Mouse (Mus musculus): ENCODE results near the gene Bex3. TPM values are rescaled to one million over a fixed set of nuclear protein-coding genes. Genes with fewer than 3 reads are reported as not detected.

Gene Bex3
- total and polyA plus RNA-seq, 3 experiments = 8.6 to 9.1 (median 8.7) TPM

DNA sequence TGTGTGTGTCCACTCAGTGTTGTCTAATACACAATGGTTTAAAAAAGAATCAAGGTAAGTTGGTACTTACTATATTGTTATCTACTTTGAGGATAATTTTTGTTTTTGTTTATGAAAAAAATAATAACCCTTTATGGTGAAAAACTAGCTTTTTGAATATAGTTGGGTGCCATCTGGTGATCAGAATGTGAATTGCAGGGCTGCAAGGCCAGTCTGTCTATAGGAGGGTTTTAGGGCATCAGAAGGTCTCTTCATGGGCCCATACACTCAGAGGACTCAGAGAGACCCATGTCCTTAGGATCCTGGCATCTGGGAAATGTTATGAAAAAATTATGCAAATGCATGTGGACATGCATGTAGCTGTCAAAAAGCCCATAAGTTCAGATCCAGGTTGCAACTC lies 34.2 kb downstream of the Bex3 start:
- Histone ChIP-seq H3K27ac (no peak overlapping the region), H3K36me3 (ENCODE audit: control insufficient read depth, insufficient read depth, low read length) (no peaks in the 10 kb centered on the region), H3K79me2 (replicated peaks; ENCODE audit: control insufficient read depth, insufficient read depth, low read length) (no peaks in the 10 kb centered on the region), H3K9ac (ENCODE audit: low read depth, low read length) (no peak overlapping the region), H3K4me1 (ENCODE audit: control insufficient read depth, insufficient read depth, low read length) (no peaks in the 10 kb centered on the region), H3K27me3 (ENCODE audit: control insufficient read depth, insufficient read depth, low read length) (no peaks in the 10 kb centered on the region), H3K4me3 (no peak overlapping the region)
- TF ChIP-seq EP300 (IDR thresholded peaks at IDR 0.05; ENCODE audit: insufficient read depth, low read depth, low read length) (no peak), CTCF (IDR thresholded peaks at IDR 0.05) (peak; percentile 91)
- intact Hi-C loops (cut with DNase I) = loop anchor here (1.0 to 2.0 kb wide), 2 partner anchors 65 to 107 kb away; no protein-coding TSS in a partner anchor
- DNase-seq = peak in 1 of 2 experiments; percentile 29

DNA sequence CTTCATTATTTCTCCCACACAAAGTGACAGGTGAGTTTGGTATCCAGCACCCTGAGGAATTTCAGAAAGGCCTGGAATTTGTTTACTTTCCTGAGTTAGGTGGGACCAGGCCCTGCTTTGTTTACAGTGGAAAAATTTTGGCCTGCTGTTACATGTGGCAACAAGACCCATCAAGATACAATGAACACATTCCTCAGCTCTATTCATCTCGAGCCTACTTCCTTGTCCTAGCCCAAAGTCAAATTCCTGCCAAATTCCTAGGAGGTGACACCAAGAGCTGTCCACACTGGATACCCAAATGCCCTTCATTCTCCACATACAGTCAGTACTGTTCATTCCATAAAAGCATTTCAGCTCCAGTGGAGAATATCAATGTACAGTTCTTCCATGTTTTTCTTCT lies 36.1 kb downstream of the Bex3 start:
- no peak for DNase-seq
- H3K27me3 ChIP-seq (ENCODE audit: control insufficient read depth, insufficient read depth, low read length) = no peaks in the 10 kb centered on the region
- 31% methylated on average over 1 of the region's 1 CpGs for WGBS
- TF ChIP-seq EP300 (IDR thresholded peaks at IDR 0.05; ENCODE audit: insufficient read depth, low read depth, low read length) = no peak
- TF ChIP-seq POLR2A (IDR thresholded peaks at IDR 0.05; ENCODE audit: insufficient read depth, low read depth, low read length) = no peak
- TF ChIP-seq CTCF (IDR thresholded peaks at IDR 0.05) = no peak
- H3K9ac ChIP-seq (ENCODE audit: low read depth, low read length) = no peak overlapping the region
- H3K36me3 ChIP-seq (ENCODE audit: control insufficient read depth, insufficient read depth, low read length) = no peaks in the 10 kb centered on the region
- no peak overlapping the region for H3K27ac ChIP-seq
- no peaks in the 10 kb centered on the region for H3K4me1 ChIP-seq (ENCODE audit: control insufficient read depth, insufficient read depth, low read length)
- H3K79me2 ChIP-seq (replicated peaks; ENCODE audit: control insufficient read depth, insufficient read depth, low read length) = no peaks in the 10 kb centered on the region
- no peak overlapping the region for H3K4me3 ChIP-seq
- intact Hi-C loops (cut with DNase I) = no loop called here

DNA sequence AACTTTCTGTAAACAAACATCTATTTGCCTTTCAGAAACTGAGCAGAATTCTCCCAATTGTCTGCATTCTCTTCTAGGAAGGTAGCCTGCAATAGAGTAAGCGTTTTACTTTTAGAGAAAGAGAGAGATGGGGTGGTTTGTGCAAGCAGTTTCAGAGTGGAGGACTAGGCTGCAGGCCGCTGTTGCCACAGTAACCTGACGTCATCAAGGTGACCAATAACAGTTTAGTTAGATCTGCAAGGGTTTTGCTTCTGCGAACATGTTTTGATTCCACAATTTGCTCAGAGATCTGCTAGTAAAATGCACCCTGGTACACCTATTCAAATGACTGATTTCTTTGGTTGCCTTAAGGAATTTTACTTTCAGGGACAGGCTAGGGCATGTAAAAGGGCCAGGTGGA lies 43.2 kb downstream of the Bex3 start:
- intact Hi-C loops (cut with DNase I) = no loop called here
- WGBS = 59% methylated on average over 4 of the region's 4 CpGs

DNA sequence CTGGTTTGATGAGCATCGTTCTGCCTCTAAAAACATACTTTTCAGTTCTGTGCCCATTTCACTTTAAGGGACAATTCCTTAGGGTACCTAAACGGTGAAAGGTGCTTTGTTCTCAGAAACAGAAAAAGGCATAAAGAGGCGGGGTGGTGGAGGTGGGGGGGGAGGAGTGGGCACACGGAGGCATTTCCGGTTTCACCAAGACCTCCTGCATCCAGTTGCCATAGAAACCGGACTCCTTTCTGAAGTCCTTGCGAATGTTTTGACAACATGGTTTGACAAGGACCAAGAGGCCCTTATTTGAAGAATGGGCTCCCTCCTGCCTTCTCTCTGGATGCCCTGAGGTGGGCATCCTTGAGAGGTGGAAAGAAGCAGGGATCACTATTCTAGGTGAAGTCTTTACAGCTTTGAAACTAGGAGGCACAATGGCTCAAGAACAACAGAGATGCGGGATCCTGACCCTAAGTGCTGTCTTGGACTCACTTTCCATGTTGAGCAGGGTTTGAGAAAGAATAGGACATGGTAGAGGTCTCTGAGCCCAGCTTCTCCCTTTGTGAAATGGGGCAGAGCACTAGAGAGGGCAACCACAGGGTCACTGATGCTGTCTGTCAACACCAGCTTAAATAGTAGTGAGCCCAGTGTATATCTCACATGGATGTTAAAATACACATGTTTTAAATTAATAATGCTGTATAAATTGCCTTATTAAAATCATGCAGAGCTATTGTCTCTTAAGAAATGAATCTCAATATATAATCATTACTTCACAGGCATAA lies 43.9 kb downstream of the Bex3 start:
- Histone ChIP-seq H3K36me3 (ENCODE audit: control insufficient read depth, insufficient read depth, low read length) (no peaks in the 10 kb centered on the region), H3K27ac (no peak overlapping the region), H3K79me2 (replicated peaks; ENCODE audit: control insufficient read depth, insufficient read depth, low read length) (no peaks in the 10 kb centered on the region), H3K4me3 (no peak overlapping the region), H3K9ac (ENCODE audit: low read depth, low read length) (no peak overlapping the region), H3K4me1 (ENCODE audit: control insufficient read depth, insufficient read depth, low read length) (no peaks in the 10 kb centered on the region), H3K27me3 (ENCODE audit: control insufficient read depth, insufficient read depth, low read length) (no peaks in the 10 kb centered on the region)
- intact Hi-C loops (cut with DNase I) = no loop called here
- 39% methylated on average over 8 of the region's 8 CpGs for WGBS
- TF ChIP-seq EP300 (IDR thresholded peaks at IDR 0.05; ENCODE audit: insufficient read depth, low read depth, low read length) (no peak), POLR2A (IDR thresholded peaks at IDR 0.05; ENCODE audit: insufficient read depth, low read depth, low read length) (no peak), CTCF (IDR thresholded peaks at IDR 0.05) (no peak)
- DNase-seq = no peak

More for the DNA sequence above, 43.2 kb downstream of the Bex3 start:
- Histone ChIP-seq H3K9ac (ENCODE audit: low read depth, low read length) (no peak overlapping the region), H3K4me1 (ENCODE audit: control insufficient read depth, insufficient read depth, low read length) (no peaks in the 10 kb centered on the region), H3K4me3 (no peak overlapping the region), H3K36me3 (ENCODE audit: control insufficient read depth, insufficient read depth, low read length) (no peaks in the 10 kb centered on the region), H3K27me3 (ENCODE audit: control insufficient read depth, insufficient read depth, low read length) (no peaks in the 10 kb centered on the region), H3K27ac (no peak overlapping the region), H3K79me2 (replicated peaks; ENCODE audit: control insufficient read depth, insufficient read depth, low read length) (no peaks in the 10 kb centered on the region)
- TF ChIP-seq EP300 (IDR thresholded peaks at IDR 0.05; ENCODE audit: insufficient read depth, low read depth, low read length) (no peak), POLR2A (IDR thresholded peaks at IDR 0.05; ENCODE audit: insufficient read depth, low read depth, low read length) (no peak), CTCF (IDR thresholded peaks at IDR 0.05) (no peak)
- DNase-seq = no peak

DNA sequence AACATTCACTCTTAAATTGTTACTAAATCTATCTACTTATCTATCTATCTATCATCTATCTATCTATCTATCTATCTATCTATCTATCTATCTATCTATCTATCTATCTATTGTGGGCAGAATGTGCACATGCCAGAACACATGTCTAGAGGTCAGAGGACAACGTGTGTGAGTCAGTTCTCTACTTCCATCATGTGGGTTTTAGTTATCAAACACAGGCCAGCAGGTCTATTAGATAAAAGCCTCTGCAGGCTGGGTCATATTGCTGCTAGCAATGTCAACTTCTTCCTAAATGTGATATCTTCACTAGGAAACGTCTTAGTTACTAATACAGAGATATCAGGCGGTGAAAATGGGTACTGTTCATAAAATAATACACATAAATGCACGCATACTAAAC lies 49.9 kb downstream of the Bex3 start:
- no peaks in the 10 kb centered on the region for H3K27me3 ChIP-seq (ENCODE audit: control insufficient read depth, insufficient read depth, low read length)
- H3K79me2 ChIP-seq (replicated peaks; ENCODE audit: control insufficient read depth, insufficient read depth, low read length) = no peaks in the 10 kb centered on the region
- no peak overlapping the region for H3K4me3 ChIP-seq
- no peak overlapping the region for H3K27ac ChIP-seq
- 46% methylated on average over 4 of the region's 4 CpGs for WGBS
- no peak for DNase-seq
- intact Hi-C loops (cut with DNase I) = loop anchor here (5.0 kb wide), 1 partner anchor 83 kb away; no protein-coding TSS in a partner anchor
- no peak overlapping the region for H3K9ac ChIP-seq (ENCODE audit: low read depth, low read length)
- H3K4me1 ChIP-seq (ENCODE audit: control insufficient read depth, insufficient read depth, low read length) = no peaks in the 10 kb centered on the region
- H3K36me3 ChIP-seq (ENCODE audit: control insufficient read depth, insufficient read depth, low read length) = no peaks in the 10 kb centered on the region
- TF ChIP-seq CTCF (IDR thresholded peaks at IDR 0.05) = no peak
- TF ChIP-seq POLR2A (IDR thresholded peaks at IDR 0.05; ENCODE audit: insufficient read depth, low read depth, low read length) = no peak
- TF ChIP-seq EP300 (IDR thresholded peaks at IDR 0.05; ENCODE audit: insufficient read depth, low read depth, low read length) = no peak

Other genes with a start within 250 kb of the Bex3 start
- gene Arxes1, start 236.9 kb upstream of the Bex3 start, total RNA-seq (2021) = under 1 TPM in 1 of 2 experiments, not detected in 1; 0.16 TPM
- 0.44 and 0.53 TPM in 2 replicates for gene Arxes1, start 236.9 kb upstream of the Bex3 start, polyA plus RNA-seq (2012; rRNA removed)
- under 1 TPM in 1 of 2 experiments, not detected in 1; 0.27 TPM for gene Bex2, start 202.0 kb upstream of the Bex3 start, total RNA-seq (2021)
- 0.47 TPM in 1 of 2 replicates, not detected in the other for gene Bex2, start 202.0 kb upstream of the Bex3 start, polyA plus RNA-seq (2012; rRNA removed)
- gene Nxf3, start 185.0 kb upstream of the Bex3 start, total RNA-seq (2021) = not detected
- gene Nxf3, start 185.0 kb upstream of the Bex3 start, polyA plus RNA-seq (2012; rRNA removed) = 0.04 and 0.47 TPM in 2 replicates
- gene Bex4, start 131.3 kb upstream of the Bex3 start, total RNA-seq (2021) = 1 to 10 TPM in 1 of 2 experiments, under 1 TPM in 1; 0.44 to 1.3 TPM
- gene Bex4, start 131.3 kb upstream of the Bex3 start, polyA plus RNA-seq (2012; rRNA removed) = 0.44 and 0.66 TPM in 2 replicates
- 10 to 100 TPM; 14.4 to 15.4 TPM for gene Tceal8, start 97.9 kb upstream of the Bex3 start, total RNA-seq (2021)
- gene Tceal8, start 97.9 kb upstream of the Bex3 start, polyA plus RNA-seq (2012; rRNA removed) = 7.8 and 15.1 TPM in 2 replicates
- gene Tceal5, start 66.4 kb upstream of the Bex3 start, total RNA-seq (2021) = under 1 TPM; 0.26 to 0.68 TPM
- 0.14 TPM in 1 of 2 replicates, not detected in the other for gene Tceal5, start 66.4 kb upstream of the Bex3 start, polyA plus RNA-seq (2012; rRNA removed)
- under 1 TPM; 0.34 to 0.86 TPM for gene Tceal7, start 55.5 kb upstream of the Bex3 start, total RNA-seq (2021)
- gene Tceal7, start 55.5 kb upstream of the Bex3 start, polyA plus RNA-seq (2012; rRNA removed) = 0.18 TPM in 1 of 2 replicates, not detected in the other
- gene Bex1, start 54.7 kb upstream of the Bex3 start, total RNA-seq (2021) = 1 to 10 TPM; 1.8 to 3.7 TPM
- 2.0 and 2.4 TPM in 2 replicates for gene Bex1, start 54.7 kb upstream of the Bex3 start, polyA plus RNA-seq (2012; rRNA removed)
- 10 to 100 TPM; 22.6 to 25.6 TPM for gene Tceal9, start 25.2 kb upstream of the Bex3 start, total RNA-seq (2021)
- gene Tceal9, start 25.2 kb upstream of the Bex3 start, polyA plus RNA-seq (2012; rRNA removed) = 6.3 and 17.8 TPM in 2 replicates
- gene Kir3dl1, start 247.7 kb downstream of the Bex3 start, total RNA-seq (2021) = not detected
- gene Kir3dl1, start 247.7 kb downstream of the Bex3 start, polyA plus RNA-seq (2012; rRNA removed) = not detected in 2 replicates